ENCODE assay signal across 8 mouse cellular contexts in genomic region chr3:108283781-108284601, GRCm38 (mm10). TPM values are rescaled to one million over a fixed set of nuclear protein-coding genes. Genes with fewer than 3 reads are reported as not detected.
DNase-seq lines count a peak whose midpoint lies in the region; ATAC-seq lines count a peak whose summit lies in the region.

TSS of gene Sort1 (plus strand) at chr3:108284082.

- H3K27ac ChIP-seq in hindbrain, embryonic 14.5 days = peak within 1 kb of the TSS; percentile 89

- WGBS in hindbrain, embryonic 14.5 days = under 1% methylated on average over 95 of the region's 109 CpGs

- no peaks in the 10 kb centered on the region for H3K9me3 ChIP-seq in hindbrain, embryonic 14.5 days (ENCODE audit: control insufficient read depth, low read length)

- H3K9ac ChIP-seq in hindbrain, embryonic 14.5 days = peak within 1 kb of the TSS; percentile 98

- H3K27me3 ChIP-seq in hindbrain, embryonic 14.5 days (ENCODE audit: control insufficient read depth, insufficient read depth, low read length) = no peaks in the 10 kb centered on the region

- peak; percentile 99 for ATAC-seq in hindbrain, embryonic 14.5 days (ENCODE audit: low FRiP score)

- H3K4me3 ChIP-seq in hindbrain, embryonic 14.5 days (replicated peaks; ENCODE audit: low read length) = peak within 1 kb of the TSS; percentile 97

- peaks cover 56% of the 10 kb centered on the region for H3K4me1 ChIP-seq in hindbrain, embryonic 14.5 days (replicated peaks; ENCODE audit: control insufficient read depth, insufficient read depth, low read length)

- peak within 1 kb of the TSS; percentile 73 for H3K4me2 ChIP-seq in hindbrain, embryonic 14.5 days (replicated peaks)

- peak; percentile 92 for DNase-seq in R1 (ENCODE audit: low read depth, low spot score)
- DNase-seq in cerebellum, postnatal 25 days = peak; percentile 82 to 90
- DNase-seq in frontal cortex, postnatal 36 days (ENCODE audit: low spot score in 2 of 2) = peak; percentile 88 to 93
- DNase-seq in hindbrain, embryonic 14.5 days (ENCODE audit: low spot score) = peak; percentile 93
- peak; percentile 87 for DNase-seq in left cerebral cortex, adult 11 months (ENCODE audit: low spot score)
- peak; percentile 89 for DNase-seq in lung, postnatal 36 days
- DNase-seq in retina, postnatal 7 days (ENCODE audit: low read depth, low spot score) = peak; percentile 81
- DNase-seq in urinary bladder, adult 18-20 months (ENCODE audit: low spot score in 2 of 2) = peak; percentile 64 to 66

- H3K36me3 ChIP-seq in hindbrain, embryonic 14.5 days (replicated peaks; ENCODE audit: control insufficient read depth, insufficient read depth) = peaks cover 14% of the 10 kb centered on the region

RNA-seq across cellular contexts. Expression of gene Sort1, which starts in this region (rescaled TPM):
- 24.2 and 25.4 TPM in 2 replicates for polyA plus RNA-seq in hindbrain, embryonic 14.5 days (2014; fragmentation: Nextera tagmentation; extraction: Ambion mirVana)

Comparison
In these comparisons a context has a peak if more than half of its experiments do, and no peak if none do; other contexts are left out.
1. Peak in every context shown above with its lines: DNase-seq, ATAC-seq, H3K4me3 ChIP-seq and H3K27ac ChIP-seq.